Mouse (Mus musculus): ENCODE results near the gene Olfr992. TPM values are rescaled to one million over a fixed set of nuclear protein-coding genes. Genes with fewer than 3 reads are reported as not detected.

Gene Olfr992
- not detected for polyA plus RNA-seq (2012; fragmentation: generic; extraction: Trizol)

- Histone ChIP-seq H3K36me3 (ENCODE audit: control insufficient read depth, insufficient read depth) (no peaks in the 10 kb centered on the region), H3K27me3 (ENCODE audit: control insufficient read depth, insufficient read depth, insufficient read length) (no peaks in the 10 kb centered on the region), H3ac (ENCODE audit: control insufficient read depth, insufficient read length) (no peak within 1 kb of the TSS), H3K79me2 (ENCODE audit: control insufficient read depth, insufficient read depth) (no peaks in the 10 kb centered on the region), H3K4me2 (ENCODE audit: low read depth) (no peak within 1 kb of the TSS), H3K4me3 (no peak within 1 kb of the TSS)
- TF ChIP-seq POLR2AphosphoS2 (IDR thresholded peaks at IDR 0.05; ENCODE audit: insufficient read length, low read depth) = no peak
- no peak for TF ChIP-seq SRF (IDR thresholded peaks at IDR 0.05; ENCODE audit: control insufficient read depth, insufficient read length, low read depth)
These were observed at the start of gene Olfr992 for GRCm38 (mm10) chr2:85409369-85409768. Gene Olfr992, minus strand, starts transcription at chr2:85409469.

GRCm38 (mm10) chr2:85443539-85443938 lies 34.3 kb upstream of the Olfr992 start, which contains the start of gene Olfr995:
Gene Olfr995, minus strand, starts transcription at chr2:85443639.
- no peaks in the 10 kb centered on the region for H3K36me3 ChIP-seq (ENCODE audit: control insufficient read depth, insufficient read depth)
- no peak within 1 kb of the TSS for H3ac ChIP-seq (ENCODE audit: control insufficient read depth, insufficient read length)
- no peak for TF ChIP-seq REST (IDR thresholded peaks at IDR 0.05; ENCODE audit: insufficient read depth, insufficient read length)
- no peak for TF ChIP-seq E2F4 (IDR thresholded peaks at IDR 0.05; ENCODE audit: insufficient read depth)
- TF ChIP-seq TCF3 (IDR thresholded peaks at IDR 0.05; ENCODE audit: insufficient read length, low read depth) = no peak
- TF ChIP-seq MYOD1 (IDR thresholded peaks at IDR 0.05; ENCODE audit: control insufficient read depth in 1 of 3, insufficient read length in 2 of 3, low read depth in 2 of 3) = no peak
- TF ChIP-seq CEBPB (IDR thresholded peaks at IDR 0.05; ENCODE audit: insufficient read depth, poor library complexity, severe bottlenecking) = no peak
- no peak for TF ChIP-seq TCF12 (IDR thresholded peaks at IDR 0.05; ENCODE audit: insufficient read depth, poor library complexity, severe bottlenecking)
- TF ChIP-seq MYOG (IDR thresholded peaks at IDR 0.05; ENCODE audit: control insufficient read depth in 1 of 3, insufficient read depth in 1 of 3, insufficient read length in 2 of 3, low read depth in 2 of 3) = no peak
- no peak for TF ChIP-seq POLR2A (IDR thresholded peaks at IDR 0.05; ENCODE audit: insufficient read length, low read depth)
- no peak for TF ChIP-seq USF1 (IDR thresholded peaks at IDR 0.05; ENCODE audit: low read depth)
- TF ChIP-seq POLR2AphosphoS2 (IDR thresholded peaks at IDR 0.05; ENCODE audit: insufficient read length, low read depth) = no peak
- TF ChIP-seq MAX (IDR thresholded peaks at IDR 0.05; ENCODE audit: low read depth) = no peak
- no peak for TF ChIP-seq SRF (IDR thresholded peaks at IDR 0.05; ENCODE audit: control insufficient read depth, insufficient read length, low read depth)
- no peaks in the 10 kb centered on the region for H3K79me2 ChIP-seq (ENCODE audit: control insufficient read depth, insufficient read depth)
- no peaks in the 10 kb centered on the region for H3K27me3 ChIP-seq (ENCODE audit: control insufficient read depth, insufficient read depth, insufficient read length)
- no peak within 1 kb of the TSS for H3K4me3 ChIP-seq
- no peak within 1 kb of the TSS for H3K4me2 ChIP-seq (ENCODE audit: low read depth)

DNA sequence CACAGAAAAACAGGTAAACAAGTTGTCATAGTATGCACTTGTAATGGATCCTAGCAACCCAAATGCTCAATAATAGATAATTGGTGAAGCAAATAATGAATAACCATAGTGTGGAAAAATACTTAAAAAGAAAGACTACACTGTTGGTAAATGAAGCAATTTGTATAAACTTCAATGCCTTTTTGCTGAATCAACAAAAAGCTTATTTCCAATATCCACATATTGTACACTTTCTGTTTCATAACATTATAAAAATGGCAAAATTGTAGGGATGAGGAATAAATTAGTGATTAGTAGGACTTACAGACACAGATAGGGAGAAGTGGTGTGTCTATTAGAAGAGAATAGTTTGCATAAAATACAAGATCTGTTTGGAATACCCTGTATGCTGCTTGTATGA lies 33.3 kb upstream of the Olfr992 start:
- TF ChIP-seq MAX (IDR thresholded peaks at IDR 0.05; ENCODE audit: low read depth) (no peak), TCF3 (IDR thresholded peaks at IDR 0.05; ENCODE audit: insufficient read length, low read depth) (no peak), POLR2A (IDR thresholded peaks at IDR 0.05; ENCODE audit: insufficient read length, low read depth) (no peak), REST (IDR thresholded peaks at IDR 0.05; ENCODE audit: insufficient read depth, insufficient read length) (no peak), MYOD1 (IDR thresholded peaks at IDR 0.05; ENCODE audit: control insufficient read depth in 1 of 3, insufficient read length in 2 of 3, low read depth in 2 of 3) (no peak), CEBPB (IDR thresholded peaks at IDR 0.05; ENCODE audit: insufficient read depth, poor library complexity, severe bottlenecking) (no peak), POLR2AphosphoS2 (IDR thresholded peaks at IDR 0.05; ENCODE audit: insufficient read length, low read depth) (no peak), E2F4 (IDR thresholded peaks at IDR 0.05; ENCODE audit: insufficient read depth) (no peak), USF1 (IDR thresholded peaks at IDR 0.05; ENCODE audit: low read depth) (no peak), SRF (IDR thresholded peaks at IDR 0.05; ENCODE audit: control insufficient read depth, insufficient read length, low read depth) (no peak), MYOG (IDR thresholded peaks at IDR 0.05; ENCODE audit: control insufficient read depth in 1 of 3, insufficient read depth in 1 of 3, insufficient read length in 2 of 3, low read depth in 2 of 3) (no peak), TCF12 (IDR thresholded peaks at IDR 0.05; ENCODE audit: insufficient read depth, poor library complexity, severe bottlenecking) (no peak)
- no peaks in the 10 kb centered on the region for H3K36me3 ChIP-seq (ENCODE audit: control insufficient read depth, insufficient read depth)
- H3K79me2 ChIP-seq (ENCODE audit: control insufficient read depth, insufficient read depth) = no peaks in the 10 kb centered on the region

DNA sequence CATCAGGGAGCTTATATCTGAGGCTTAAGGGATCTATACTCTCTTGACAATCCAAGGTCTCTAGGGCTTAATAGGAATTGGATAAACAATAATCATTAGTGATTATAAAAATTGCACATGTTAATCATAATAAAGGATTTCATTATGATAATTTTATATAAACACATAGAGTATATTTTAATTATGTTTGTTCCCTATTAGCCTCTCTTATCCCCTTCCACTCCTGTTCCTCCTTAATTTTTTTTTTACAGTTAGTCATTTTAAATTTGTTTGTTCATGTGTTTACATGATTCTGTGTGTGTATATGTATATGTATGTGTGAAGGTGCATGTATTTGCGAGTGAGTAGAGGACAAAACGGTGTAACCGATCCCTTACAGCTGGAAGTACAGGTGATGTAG lies 27.1 kb upstream of the Olfr992 start, which contains the start of gene Olfr994:
Gene Olfr994 (minus strand): TSS at position 101 of the 400 bp plus-strand sequence.
- Histone ChIP-seq H3K27me3 (ENCODE audit: control insufficient read depth, insufficient read depth, insufficient read length) (no peaks in the 10 kb centered on the region), H3K4me3 (no peak within 1 kb of the TSS), H3K36me3 (ENCODE audit: control insufficient read depth, insufficient read depth) (no peaks in the 10 kb centered on the region), H3K79me2 (ENCODE audit: control insufficient read depth, insufficient read depth) (no peaks in the 10 kb centered on the region), H3K4me2 (ENCODE audit: low read depth) (no peak within 1 kb of the TSS), H3ac (ENCODE audit: control insufficient read depth, insufficient read length) (no peak within 1 kb of the TSS)
- no peak for TF ChIP-seq CEBPB (IDR thresholded peaks at IDR 0.05; ENCODE audit: insufficient read depth, poor library complexity, severe bottlenecking)
- TF ChIP-seq TCF3 (IDR thresholded peaks at IDR 0.05; ENCODE audit: insufficient read length, low read depth) = no peak
- TF ChIP-seq E2F4 (IDR thresholded peaks at IDR 0.05; ENCODE audit: insufficient read depth) = no peak
- TF ChIP-seq USF1 (IDR thresholded peaks at IDR 0.05; ENCODE audit: low read depth) = no peak
- no peak for TF ChIP-seq REST (IDR thresholded peaks at IDR 0.05; ENCODE audit: insufficient read depth, insufficient read length)
- TF ChIP-seq POLR2A (IDR thresholded peaks at IDR 0.05; ENCODE audit: insufficient read length, low read depth) = no peak
- TF ChIP-seq POLR2AphosphoS2 (IDR thresholded peaks at IDR 0.05; ENCODE audit: insufficient read length, low read depth) = no peak
- no peak for TF ChIP-seq MYOG (IDR thresholded peaks at IDR 0.05; ENCODE audit: control insufficient read depth in 1 of 3, insufficient read depth in 1 of 3, insufficient read length in 2 of 3, low read depth in 2 of 3)

More for the DNA sequence above, 33.3 kb upstream of the Olfr992 start:
- Histone ChIP-seq H3K4me3 (no peak overlapping the region), H3K27me3 (ENCODE audit: control insufficient read depth, insufficient read depth, insufficient read length) (no peaks in the 10 kb centered on the region), H3ac (ENCODE audit: control insufficient read depth, insufficient read length) (no peak overlapping the region), H3K4me2 (ENCODE audit: low read depth) (no peak overlapping the region)

DNA sequence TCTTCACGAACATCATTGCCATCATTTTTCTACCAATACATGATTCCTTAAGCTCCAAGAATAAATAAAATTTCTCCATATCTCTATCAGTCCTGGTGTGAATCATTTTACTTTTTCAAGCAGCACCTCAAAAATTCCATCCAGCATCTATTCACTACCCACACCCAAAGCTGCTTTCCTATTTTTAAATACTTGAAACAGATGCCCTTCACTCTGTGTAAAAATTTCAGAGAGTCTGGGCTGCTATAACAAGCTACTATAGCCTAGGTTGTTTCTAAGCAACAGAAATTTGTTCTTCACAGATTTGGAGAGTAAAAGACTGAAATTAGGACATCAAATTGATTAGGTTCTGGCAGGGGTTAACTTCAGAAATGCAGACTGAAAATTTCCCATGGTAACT lies 16.6 kb upstream of the Olfr992 start:
- Histone ChIP-seq H3K4me3 (no peak overlapping the region), H3K4me2 (ENCODE audit: low read depth) (no peak overlapping the region), H3K27me3 (ENCODE audit: control insufficient read depth, insufficient read depth, insufficient read length) (no peaks in the 10 kb centered on the region), H3K79me2 (ENCODE audit: control insufficient read depth, insufficient read depth) (no peaks in the 10 kb centered on the region), H3K36me3 (ENCODE audit: control insufficient read depth, insufficient read depth) (no peaks in the 10 kb centered on the region), H3ac (ENCODE audit: control insufficient read depth, insufficient read length) (no peak overlapping the region)
- TF ChIP-seq REST (IDR thresholded peaks at IDR 0.05; ENCODE audit: insufficient read depth, insufficient read length) (no peak), POLR2A (IDR thresholded peaks at IDR 0.05; ENCODE audit: insufficient read length, low read depth) (no peak), SRF (IDR thresholded peaks at IDR 0.05; ENCODE audit: control insufficient read depth, insufficient read length, low read depth) (no peak)

All from myocyte (in vitro differentiated cells).